Mouse (Mus musculus): ENCODE measurements around the gene Xylt1. TPM values are rescaled to one million over a fixed set of nuclear protein-coding genes. Genes with fewer than 3 reads are reported as not detected.

Xylt1 gene
- polyA plus RNA-seq, 1 experiment from 2014 or later, result 2.3 TPM

DNA sequence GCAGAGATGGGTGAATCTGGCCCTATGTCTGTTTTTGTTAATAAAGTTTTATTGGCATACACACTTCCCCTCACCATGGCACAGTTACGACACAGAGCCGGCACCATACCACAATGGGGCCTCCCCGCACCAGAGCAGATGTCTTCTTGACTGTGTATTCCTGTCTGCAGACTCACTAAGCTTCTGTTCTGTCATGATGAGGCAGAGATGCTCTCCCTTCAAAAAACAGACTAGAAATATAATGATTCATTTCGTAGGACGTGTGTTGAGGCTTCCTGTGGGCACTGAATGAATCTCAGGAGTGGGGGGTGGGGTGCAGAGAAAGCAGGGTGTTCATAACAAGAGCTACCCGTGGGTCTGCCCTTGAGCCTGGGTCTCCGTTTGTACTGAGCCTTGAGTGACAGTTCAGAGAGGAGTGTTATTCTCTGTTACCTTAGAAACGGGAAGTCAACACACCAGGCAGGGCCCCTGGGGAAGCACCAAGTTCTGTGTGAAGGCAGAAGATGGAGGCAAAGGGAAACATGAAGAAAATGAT is 48.0 kb downstream of the Xylt1 start:
- WGBS, result 62% methylated on average over 8 of the region's 8 CpGs
- no peaks in the 10 kb centered on the region for H3K36me3 ChIP-seq (replicated peaks)
- H3K9me3 ChIP-seq, result no peaks in the 10 kb centered on the region
- peak; percentile 44 for DNase-seq (ENCODE audit: extremely low spot score, low spot score)
- no peak overlapping the region for H3K4me3 ChIP-seq
- H3K27ac ChIP-seq, result peak overlapping the region; percentile 74
- no peaks in the 10 kb centered on the region for H3K27me3 ChIP-seq (ENCODE audit: poor library complexity, severe bottlenecking)
- peaks cover 35% of the 10 kb centered on the region for H3K4me1 ChIP-seq

DNA sequence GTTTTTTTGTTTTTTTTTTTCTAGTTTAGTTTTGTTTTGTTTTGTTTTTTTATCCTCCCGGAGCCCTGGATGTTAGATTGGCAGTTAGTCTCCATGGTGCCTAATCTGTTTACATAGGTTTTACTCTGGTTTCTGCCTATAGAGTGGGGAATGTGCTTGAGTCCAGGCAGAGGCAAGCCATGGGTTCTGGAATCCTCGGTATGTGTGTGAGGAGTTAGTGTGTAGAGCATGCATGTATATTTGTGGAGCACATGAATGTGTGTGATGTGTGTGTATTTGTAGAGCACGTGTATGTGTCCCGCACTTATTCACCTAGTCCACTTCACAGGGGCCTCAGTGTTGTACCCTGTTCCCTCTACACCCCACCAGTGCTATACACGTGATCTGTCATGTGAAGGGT is 48.7 kb downstream of the Xylt1 start:
- no peaks in the 10 kb centered on the region for H3K36me3 ChIP-seq (replicated peaks)
- H3K9me3 ChIP-seq, result no peaks in the 10 kb centered on the region
- H3K4me3 ChIP-seq, result no peak overlapping the region
- H3K27ac ChIP-seq, result no peak overlapping the region; the same call in 1 of the 2 replicates
- H3K27me3 ChIP-seq (ENCODE audit: poor library complexity, severe bottlenecking), result no peaks in the 10 kb centered on the region
- WGBS, result 77% methylated on average over 5 of the region's 5 CpGs
- DNase-seq (ENCODE audit: extremely low spot score, low spot score), result no peak
- H3K4me1 ChIP-seq, result peaks cover 36% of the 10 kb centered on the region

DNA sequence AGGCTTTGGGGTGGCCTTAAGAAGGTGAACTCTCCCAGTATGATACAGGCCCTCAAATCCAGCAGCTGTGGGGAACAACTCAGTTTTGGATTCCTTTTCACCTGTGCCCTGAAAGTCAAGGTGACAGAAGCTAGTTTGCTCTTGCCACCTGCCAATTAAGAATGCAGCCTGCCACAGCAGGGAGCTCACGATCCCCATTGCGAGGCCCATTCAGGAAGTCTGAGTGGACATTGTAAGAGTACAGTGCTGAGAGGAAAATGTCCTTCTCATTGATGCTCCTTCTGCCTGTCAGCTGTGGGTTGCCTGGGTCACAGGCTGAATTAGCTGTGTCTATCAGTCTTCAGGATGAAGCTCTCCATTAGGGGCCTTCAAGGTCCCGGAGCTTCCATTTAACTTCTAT is 49.1 kb downstream of the Xylt1 start:
- WGBS, result 75% methylated on average over 3 of the region's 3 CpGs

DNA sequence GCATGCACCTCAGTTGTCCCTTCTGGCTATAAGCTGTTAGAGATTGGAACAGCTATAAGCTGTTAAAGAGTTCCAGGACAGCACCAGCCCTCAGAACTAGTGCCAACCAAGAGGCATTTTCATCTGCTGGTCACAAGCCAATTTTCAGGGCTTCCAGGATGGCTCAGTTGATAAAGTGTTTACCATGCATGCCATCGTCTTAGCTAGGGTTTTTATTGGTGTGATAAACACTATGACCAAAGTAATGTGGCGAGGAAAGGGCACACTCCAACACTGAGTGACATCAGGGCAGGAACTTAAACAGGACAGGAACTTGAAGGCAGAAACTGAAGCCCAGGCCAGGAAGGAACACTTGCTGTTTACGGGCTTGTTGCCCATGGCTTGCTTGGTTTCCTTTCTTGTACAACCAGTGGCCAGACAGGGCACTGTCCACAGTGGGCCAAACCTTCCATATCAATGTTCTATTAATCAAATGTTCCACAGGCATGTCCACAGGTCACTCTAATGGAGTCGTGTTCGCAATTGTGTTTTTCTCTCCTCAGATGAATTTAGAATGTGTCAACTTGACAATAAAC is 49.7 kb downstream of the Xylt1 start:
- WGBS, result 92% methylated on average over 5 of the region's 5 CpGs
- no peak for DNase-seq (ENCODE audit: extremely low spot score, low spot score)
- no peak overlapping the region for H3K4me3 ChIP-seq
- no peak overlapping the region for H3K27ac ChIP-seq
- peaks cover 44% of the 10 kb centered on the region for H3K4me1 ChIP-seq
- no peaks in the 10 kb centered on the region for H3K9me3 ChIP-seq
- no peaks in the 10 kb centered on the region for H3K36me3 ChIP-seq (replicated peaks)
- no peaks in the 10 kb centered on the region for H3K27me3 ChIP-seq (ENCODE audit: poor library complexity, severe bottlenecking)

More for the DNA sequence above, 49.1 kb downstream of the Xylt1 start:
- DNase-seq (ENCODE audit: extremely low spot score, low spot score), result no peak
- Histone ChIP-seq H3K27me3 (ENCODE audit: poor library complexity, severe bottlenecking) (no peaks in the 10 kb centered on the region), H3K36me3 (replicated peaks) (no peaks in the 10 kb centered on the region), H3K27ac (no peak overlapping the region; the same call in 1 of the 2 replicates), H3K4me3 (no peak overlapping the region), H3K9me3 (no peaks in the 10 kb centered on the region), H3K4me1 (peaks cover 40% of the 10 kb centered on the region)

DNA sequence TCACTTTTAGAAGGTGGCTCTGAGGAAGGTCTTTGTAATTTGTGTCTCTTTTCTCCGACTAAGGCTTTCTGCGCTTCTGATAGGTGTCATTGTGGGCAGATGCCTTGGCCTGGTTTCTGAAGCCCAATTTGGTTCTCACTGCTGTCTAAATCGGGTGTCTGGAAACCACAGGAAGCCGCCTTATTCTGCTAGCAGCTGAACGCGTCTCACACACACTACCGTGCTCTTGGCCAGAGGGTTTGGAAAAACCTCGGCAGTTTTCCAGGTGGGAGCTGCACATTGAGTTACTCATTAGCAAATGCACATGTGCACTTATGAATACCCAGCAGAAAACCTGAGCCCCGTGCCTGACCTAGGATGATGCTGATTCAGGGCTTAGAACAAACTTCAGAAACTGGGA is 52.9 kb downstream of the Xylt1 start:
- no peak overlapping the region for H3K27ac ChIP-seq
- WGBS, result 87% methylated on average over 9 of the region's 9 CpGs
- no peak overlapping the region for H3K4me3 ChIP-seq
- H3K9me3 ChIP-seq, result no peaks in the 10 kb centered on the region
- peaks cover 43% of the 10 kb centered on the region for H3K4me1 ChIP-seq
- DNase-seq (ENCODE audit: extremely low spot score, low spot score), result no peak
- no peaks in the 10 kb centered on the region for H3K36me3 ChIP-seq (replicated peaks)
- no peaks in the 10 kb centered on the region for H3K27me3 ChIP-seq (ENCODE audit: poor library complexity, severe bottlenecking)

DNA sequence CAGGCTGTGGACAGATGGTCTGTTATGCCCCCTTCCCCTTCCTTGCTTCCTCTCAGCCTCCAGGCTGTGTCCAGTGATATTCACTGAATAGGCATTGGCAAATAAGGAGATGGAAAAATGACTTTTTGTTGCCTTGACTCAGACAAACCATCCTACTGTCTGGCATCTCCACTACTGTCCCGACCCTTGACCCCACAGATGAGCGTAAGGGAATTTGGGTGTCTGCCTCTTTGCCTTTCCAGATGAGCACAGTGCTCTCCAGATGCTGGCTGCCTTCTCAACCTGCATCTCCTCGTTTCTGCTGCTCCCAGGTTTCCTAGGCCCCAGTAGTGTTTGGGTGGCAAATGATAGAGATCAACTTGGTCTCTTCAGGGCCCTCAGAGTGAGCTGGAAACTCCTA is 54.3 kb downstream of the Xylt1 start:
- WGBS, result 85% methylated on average over 3 of the region's 3 CpGs
- no peak overlapping the region for H3K4me3 ChIP-seq
- no peaks in the 10 kb centered on the region for H3K27me3 ChIP-seq (ENCODE audit: poor library complexity, severe bottlenecking)
- peak overlapping the region; percentile 30 for H3K27ac ChIP-seq
- H3K4me1 ChIP-seq, result peaks cover 41% of the 10 kb centered on the region
- no peaks in the 10 kb centered on the region for H3K9me3 ChIP-seq
- H3K36me3 ChIP-seq (replicated peaks), result no peaks in the 10 kb centered on the region
- DNase-seq (ENCODE audit: extremely low spot score, low spot score), result no peak

DNA sequence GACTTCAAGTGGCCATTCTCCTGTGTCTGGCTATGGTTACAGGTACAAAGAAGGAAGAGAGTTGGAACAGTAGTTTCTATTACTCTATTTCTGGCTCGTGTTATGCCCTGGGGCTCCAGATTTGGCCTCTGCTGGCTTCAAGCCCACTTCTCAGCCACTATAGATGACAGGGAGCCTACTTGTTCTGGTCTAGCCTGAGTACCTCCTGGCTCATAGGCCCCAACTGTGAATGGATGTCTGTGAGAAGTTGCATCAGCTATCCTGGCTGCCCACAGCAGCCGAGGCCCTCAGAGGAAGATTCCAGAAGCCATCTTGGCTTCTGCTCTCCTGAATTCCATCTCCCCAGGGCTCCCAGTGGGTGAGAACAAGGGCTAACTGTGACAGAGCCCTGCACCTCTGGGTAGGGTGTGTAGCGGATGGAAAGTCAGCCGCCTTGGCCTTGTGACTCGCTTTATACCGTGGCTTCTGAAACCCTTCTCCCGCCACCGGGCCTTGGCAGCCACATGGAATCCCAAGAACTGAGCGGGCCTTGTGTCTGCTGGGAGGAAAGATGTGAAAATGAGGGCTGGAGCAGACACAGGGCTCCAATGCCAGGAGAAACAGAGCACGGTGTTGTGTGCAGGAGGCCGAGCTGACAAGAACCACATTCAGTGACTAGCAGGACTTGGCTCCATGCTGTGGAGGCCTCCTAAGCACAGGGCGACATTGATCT is 55.1 kb downstream of the Xylt1 start:
- Histone ChIP-seq H3K4me3 (no peak overlapping the region), H3K9me3 (no peaks in the 10 kb centered on the region), H3K4me1 (peaks cover 38% of the 10 kb centered on the region), H3K27ac (peak overlapping the region; percentile 30; the same call in 1 of the 2 replicates), H3K27me3 (ENCODE audit: poor library complexity, severe bottlenecking) (no peaks in the 10 kb centered on the region), H3K36me3 (replicated peaks) (no peaks in the 10 kb centered on the region)
- WGBS, result 92% methylated on average over 12 of the region's 12 CpGs
- DNase-seq (ENCODE audit: extremely low spot score, low spot score), result no peak

DNA sequence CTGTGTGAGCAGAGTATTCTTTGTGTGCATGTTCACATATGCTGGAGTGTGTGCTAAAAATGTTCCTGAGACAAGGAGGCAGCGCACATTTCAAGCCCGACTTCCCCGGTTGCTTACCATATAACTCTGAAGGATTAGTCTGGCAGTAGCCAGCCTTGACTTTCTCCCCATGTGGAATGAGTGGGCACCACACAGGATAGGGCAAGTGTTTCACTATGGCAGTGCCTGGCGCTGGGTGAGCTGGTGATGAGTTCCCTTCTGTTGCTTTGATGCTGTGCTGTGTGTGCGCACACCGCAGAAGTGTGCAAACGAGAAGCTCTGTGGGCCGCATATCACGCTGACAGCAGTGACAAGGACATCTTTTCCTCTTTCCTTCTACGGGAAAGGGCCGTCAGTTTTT is 56.1 kb downstream of the Xylt1 start:
- H3K9me3 ChIP-seq, result no peaks in the 10 kb centered on the region
- H3K27me3 ChIP-seq (ENCODE audit: poor library complexity, severe bottlenecking), result no peaks in the 10 kb centered on the region
- DNase-seq (ENCODE audit: extremely low spot score, low spot score), result no peak
- 0 out of 2 replicates have a peak overlapping the region, but pooled peaks have one; percentile 25 for H3K27ac ChIP-seq
- no peaks in the 10 kb centered on the region; the same call in 1 of the 2 replicates for H3K36me3 ChIP-seq (replicated peaks)
- H3K4me3 ChIP-seq, result no peak overlapping the region
- peaks cover 38% of the 10 kb centered on the region for H3K4me1 ChIP-seq
- WGBS, result 98% methylated on average over 11 of the region's 11 CpGs

DNA sequence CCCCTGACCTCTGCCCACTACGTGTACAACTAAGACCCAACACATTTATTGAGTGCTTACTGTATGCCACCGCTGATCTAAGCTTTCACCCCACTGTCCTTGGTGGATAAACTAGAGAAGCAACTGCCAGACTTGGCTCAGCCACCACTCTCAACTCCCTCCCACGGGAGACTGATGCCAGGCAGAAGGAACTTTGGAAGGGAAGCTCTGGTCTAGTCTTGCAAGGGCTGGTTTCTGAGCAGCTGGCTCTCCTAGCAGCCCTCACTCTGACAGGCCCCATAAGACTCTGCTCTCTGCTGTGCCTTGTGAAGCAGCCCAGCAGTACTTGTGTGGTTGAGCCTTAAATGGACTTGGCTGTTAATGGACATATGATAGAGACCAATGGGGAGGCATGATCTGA is 60.2 kb downstream of the Xylt1 start:
- peaks cover 30% of the 10 kb centered on the region for H3K4me1 ChIP-seq
- H3K36me3 ChIP-seq (replicated peaks), result no peaks in the 10 kb centered on the region; the same call in 1 of the 2 replicates
- no peak for DNase-seq (ENCODE audit: extremely low spot score, low spot score)
- H3K27me3 ChIP-seq (ENCODE audit: poor library complexity, severe bottlenecking), result no peaks in the 10 kb centered on the region
- no peak overlapping the region for H3K27ac ChIP-seq
- 94% methylated on average over 3 of the region's 3 CpGs for WGBS
- H3K9me3 ChIP-seq, result no peaks in the 10 kb centered on the region
- H3K4me3 ChIP-seq, result no peak overlapping the region

DNA sequence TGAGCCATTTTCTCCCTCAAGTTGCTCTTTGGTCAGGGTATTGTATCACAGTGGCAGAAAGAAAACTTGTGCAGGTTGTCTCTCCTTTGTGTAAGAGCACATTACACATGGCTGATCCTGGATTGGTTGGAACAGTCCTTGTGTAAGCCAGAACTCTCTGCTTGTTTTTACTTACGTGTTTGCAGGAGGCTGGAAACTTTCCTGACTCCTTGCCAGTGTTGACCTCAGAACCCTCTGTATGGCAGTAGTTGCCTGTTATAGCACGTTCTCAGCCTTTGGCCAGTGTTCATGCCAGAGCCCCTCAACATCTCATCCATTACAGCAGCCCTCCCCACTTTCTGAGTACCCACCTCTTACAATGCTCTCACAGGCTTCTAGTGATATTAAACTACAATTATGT is 61.9 kb downstream of the Xylt1 start:
- Histone ChIP-seq H3K27me3 (ENCODE audit: poor library complexity, severe bottlenecking) (no peaks in the 10 kb centered on the region), H3K4me1 (peaks cover 27% of the 10 kb centered on the region), H3K9me3 (no peaks in the 10 kb centered on the region), H3K4me3 (no peak overlapping the region), H3K36me3 (replicated peaks) (peaks cover 2% of the 10 kb centered on the region; the same call in 1 of the 2 replicates), H3K27ac (no peak overlapping the region)
- DNase-seq (ENCODE audit: extremely low spot score, low spot score), result no peak
- 96% methylated on average over 2 of the region's 2 CpGs for WGBS

DNA sequence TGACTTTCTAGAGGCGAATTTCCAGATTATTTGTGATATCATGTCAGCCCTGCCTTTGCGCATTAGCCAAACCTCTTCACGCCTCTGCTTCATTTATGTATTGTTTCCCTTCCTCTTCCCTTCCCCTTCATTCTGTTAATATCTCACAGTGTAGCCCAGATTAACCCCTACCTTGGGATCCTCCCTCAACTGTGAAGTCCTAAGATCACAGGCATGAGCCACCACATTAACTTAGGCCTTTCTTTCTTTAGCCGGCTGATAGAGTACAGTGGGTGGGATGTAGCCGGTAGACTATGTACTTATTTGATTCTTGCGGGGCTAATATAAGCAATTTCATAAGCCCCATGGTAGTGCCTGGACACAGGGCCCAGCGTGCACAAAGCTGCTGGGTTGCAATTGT is 62.4 kb downstream of the Xylt1 start:
- H3K36me3 ChIP-seq (replicated peaks), result peaks cover 2% of the 10 kb centered on the region; the same call in 1 of the 2 replicates
- DNase-seq (ENCODE audit: extremely low spot score, low spot score), result no peak
- H3K4me3 ChIP-seq, result no peak overlapping the region

DNA sequence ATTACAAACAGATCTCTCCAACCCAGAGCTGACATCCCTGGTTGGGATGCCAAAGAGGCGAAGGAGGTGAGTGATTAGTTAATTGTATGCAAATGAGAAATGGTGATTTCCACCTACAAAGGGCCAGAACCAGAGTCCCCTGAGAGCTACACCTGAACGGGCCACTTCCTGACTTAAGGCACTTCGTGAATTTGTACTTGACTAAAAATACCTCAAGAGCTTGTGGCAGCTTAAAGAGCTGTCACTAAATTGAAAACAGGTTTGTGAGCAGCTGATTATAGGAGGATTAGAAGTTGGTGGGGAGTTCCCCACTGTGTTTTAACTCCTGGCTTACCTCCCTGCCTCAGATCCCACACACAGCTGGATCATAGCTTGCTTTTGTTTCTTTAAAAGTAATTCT is 64.7 kb downstream of the Xylt1 start:
- Histone ChIP-seq H3K9me3 (no peaks in the 10 kb centered on the region; the same call in 1 of the 2 replicates), H3K27me3 (ENCODE audit: poor library complexity, severe bottlenecking) (no peaks in the 10 kb centered on the region), H3K4me1 (peaks cover 14% of the 10 kb centered on the region), H3K4me3 (no peak overlapping the region), H3K27ac (no peak overlapping the region), H3K36me3 (replicated peaks) (peaks cover 11% of the 10 kb centered on the region)
- no peak for DNase-seq (ENCODE audit: extremely low spot score, low spot score)
- 40% methylated on average over 3 of the region's 3 CpGs for WGBS

More for the DNA sequence above, 62.4 kb downstream of the Xylt1 start:
- no peaks in the 10 kb centered on the region for H3K9me3 ChIP-seq
- H3K27ac ChIP-seq, result no peak overlapping the region
- WGBS, result 92% methylated on average over 7 of the region's 7 CpGs
- peaks cover 26% of the 10 kb centered on the region for H3K4me1 ChIP-seq
- no peaks in the 10 kb centered on the region for H3K27me3 ChIP-seq (ENCODE audit: poor library complexity, severe bottlenecking)

DNA sequence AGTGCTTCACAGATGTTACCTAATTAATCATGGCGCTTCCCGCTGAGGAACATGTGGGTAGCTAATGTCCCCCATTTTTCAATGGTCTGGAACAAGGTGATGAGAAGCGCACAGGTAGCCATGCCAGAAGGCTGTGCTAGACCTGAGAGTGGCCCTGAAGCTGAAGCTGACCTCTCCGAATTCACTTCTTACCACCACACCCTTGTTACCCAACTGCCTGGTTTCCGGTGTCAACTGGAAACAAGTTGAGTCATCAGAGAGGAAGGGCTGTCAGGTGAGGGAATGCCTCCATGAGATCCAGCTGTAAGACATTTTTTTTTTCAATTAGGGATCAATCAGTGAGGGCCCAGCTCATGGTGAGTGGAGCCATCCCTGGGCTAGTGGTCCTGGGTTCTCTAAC is 68.8 kb downstream of the Xylt1 start:
- WGBS, result 96% methylated on average over 5 of the region's 5 CpGs
- peaks cover 11% of the 10 kb centered on the region for H3K36me3 ChIP-seq (replicated peaks)
- H3K27me3 ChIP-seq (ENCODE audit: poor library complexity, severe bottlenecking), result no peaks in the 10 kb centered on the region
- H3K4me1 ChIP-seq, result peaks cover 29% of the 10 kb centered on the region
- no peak overlapping the region for H3K4me3 ChIP-seq
- DNase-seq (ENCODE audit: extremely low spot score, low spot score), result no peak
- no peak overlapping the region for H3K27ac ChIP-seq
- no peaks in the 10 kb centered on the region; the same call in 1 of the 2 replicates for H3K9me3 ChIP-seq
